Mouse (Mus musculus): ENCODE data around the gene Rnase1. TPM values are rescaled to one million over a fixed set of nuclear protein-coding genes. Genes with fewer than 3 reads are reported as not detected.

The Rnase1 gene
- total and polyA plus RNA-seq, 2 experiments = 0.09 to 28.5 TPM

DNA sequence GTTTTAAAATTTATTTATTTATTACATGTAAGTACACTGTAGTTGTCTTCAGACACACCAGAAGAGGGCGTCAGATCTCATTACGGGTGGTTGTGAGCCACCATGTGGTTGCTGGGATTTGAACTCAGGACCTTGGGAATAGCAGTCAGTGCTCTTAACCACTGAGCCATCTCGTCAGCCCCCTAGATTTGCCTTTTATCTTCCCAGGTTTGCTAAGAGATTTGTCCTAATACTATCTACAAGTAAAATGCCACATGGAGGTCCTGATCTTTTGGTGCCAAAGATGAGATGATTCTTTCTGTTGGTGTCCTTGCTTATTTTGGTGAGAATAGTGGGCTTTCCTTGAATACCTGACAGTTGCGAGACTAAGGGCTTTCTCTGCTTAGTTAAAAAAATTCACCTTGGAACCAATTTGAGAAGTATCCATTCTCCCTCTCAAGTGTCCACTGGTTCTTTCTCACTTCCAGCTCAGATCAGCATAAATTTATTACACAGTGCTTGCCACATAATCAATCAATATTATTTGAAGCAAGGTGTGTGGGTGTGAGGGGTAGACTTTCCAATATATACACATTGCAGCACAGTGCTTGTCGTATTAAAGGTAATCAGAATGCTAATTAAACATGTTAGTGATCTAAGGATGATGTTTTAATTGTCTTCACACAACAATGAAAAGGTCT is 9.6 kb upstream of the Rnase1 start:
- Histone ChIP-seq H3K9ac (ENCODE audit: low read depth, low read length) (no peak overlapping the region), H3K4me1 (ENCODE audit: control insufficient read depth, insufficient read depth, low read length) (no peaks in the 10 kb centered on the region), H3K79me2 (ENCODE audit: control insufficient read depth, insufficient read depth, low read length) (no peaks in the 10 kb centered on the region), H3K27me3 (ENCODE audit: control insufficient read depth, insufficient read depth, low read length) (no peaks in the 10 kb centered on the region), H3K27ac (replicated peaks; ENCODE audit: insufficient read depth, low read depth, low read length) (no peak overlapping the region), H3K36me3 (ENCODE audit: control insufficient read depth, insufficient read depth, low read length) (no peaks in the 10 kb centered on the region), H3K4me3 (ENCODE audit: insufficient read depth, low read depth, low read length) (no peak overlapping the region)
- DNase-seq (ENCODE audit: extremely low read depth, low read depth, low spot score) = no peak
- TF ChIP-seq POLR2A (IDR thresholded peaks at IDR 0.05; ENCODE audit: extremely low read depth, insufficient read depth, low read length) = no peak
- TF ChIP-seq CTCF (IDR thresholded peaks at IDR 0.05; ENCODE audit: low read depth, low read length) = no peak
- WGBS = 81% methylated on average over 5 of the region's 5 CpGs

DNA sequence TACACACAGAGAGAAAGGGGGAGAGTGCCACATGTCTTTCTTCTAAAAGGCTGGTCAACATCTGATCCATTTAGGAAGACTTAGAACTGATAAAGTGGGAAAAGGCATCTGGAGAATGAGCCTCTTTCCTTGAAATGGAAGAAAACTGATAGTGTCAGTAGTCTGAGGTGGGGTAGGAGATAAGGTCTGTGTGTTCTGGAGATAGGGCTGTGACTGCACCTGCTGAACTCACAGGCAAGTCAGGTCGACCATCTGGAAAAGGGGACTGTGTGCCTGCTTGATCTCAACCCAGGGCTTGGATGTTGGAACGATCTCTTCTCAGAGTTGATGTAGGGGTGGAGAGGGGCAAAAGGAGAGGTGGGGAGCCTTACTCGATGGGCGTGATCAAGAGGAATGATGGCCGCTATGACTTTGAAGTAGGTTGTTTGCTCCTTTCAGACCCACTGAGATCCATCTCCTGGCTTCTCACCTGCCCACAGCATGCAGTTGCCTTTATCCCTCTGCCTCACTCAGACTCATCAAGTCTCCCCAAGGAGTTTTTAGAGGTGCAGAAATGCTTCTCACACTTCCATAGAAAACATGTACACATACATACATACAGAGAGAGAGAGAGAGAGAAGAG is 5.8 kb upstream of the Rnase1 start:
- TF ChIP-seq CTCF (IDR thresholded peaks at IDR 0.05; ENCODE audit: low read depth, low read length) (no peak), POLR2A (IDR thresholded peaks at IDR 0.05; ENCODE audit: extremely low read depth, insufficient read depth, low read length) (no peak)
- no peak for DNase-seq (ENCODE audit: extremely low read depth, low read depth, low spot score)
- Histone ChIP-seq H3K9ac (ENCODE audit: low read depth, low read length) (no peak overlapping the region), H3K36me3 (ENCODE audit: control insufficient read depth, insufficient read depth, low read length) (no peaks in the 10 kb centered on the region), H3K4me3 (ENCODE audit: insufficient read depth, low read depth, low read length) (no peak overlapping the region), H3K27me3 (ENCODE audit: control insufficient read depth, insufficient read depth, low read length) (no peaks in the 10 kb centered on the region), H3K4me1 (ENCODE audit: control insufficient read depth, insufficient read depth, low read length) (no peaks in the 10 kb centered on the region), H3K27ac (replicated peaks; ENCODE audit: insufficient read depth, low read depth, low read length) (no peak overlapping the region), H3K79me2 (ENCODE audit: control insufficient read depth, insufficient read depth, low read length) (no peaks in the 10 kb centered on the region)
- 18% methylated on average over 5 of the region's 5 CpGs for WGBS

DNA sequence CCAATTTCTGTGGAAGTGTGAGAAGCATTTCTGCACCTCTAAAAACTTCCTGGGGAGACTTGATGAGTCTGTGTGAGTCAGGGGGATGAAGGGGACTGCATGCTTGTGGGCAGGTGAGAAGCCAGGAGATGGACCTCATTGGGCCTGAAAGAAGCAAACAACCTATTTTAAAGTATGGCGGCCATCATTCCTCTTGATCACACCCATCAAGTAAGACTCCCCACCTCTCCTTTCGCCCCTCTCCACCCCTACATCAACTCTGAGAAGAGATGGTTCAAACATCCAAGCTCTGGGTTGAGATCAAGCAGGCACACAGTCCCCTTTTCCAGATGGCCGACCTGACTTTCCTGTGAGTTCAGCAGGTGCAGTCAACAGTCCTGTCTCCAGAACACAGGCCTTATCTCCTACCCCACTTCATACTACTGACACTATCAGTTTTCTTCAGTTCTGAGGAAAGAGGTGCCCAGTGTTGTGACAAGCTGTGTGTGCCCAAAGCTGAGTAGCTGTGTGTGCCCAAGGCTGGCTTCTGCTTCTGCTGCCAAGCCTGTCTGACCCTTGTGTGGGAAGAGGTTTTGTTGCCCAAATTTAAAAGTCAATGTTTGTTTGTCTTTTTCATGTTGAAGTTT is 3.7 kb upstream of the Rnase1 start:
- DNase-seq (ENCODE audit: extremely low read depth, low read depth, low spot score) = no peak

DNA sequence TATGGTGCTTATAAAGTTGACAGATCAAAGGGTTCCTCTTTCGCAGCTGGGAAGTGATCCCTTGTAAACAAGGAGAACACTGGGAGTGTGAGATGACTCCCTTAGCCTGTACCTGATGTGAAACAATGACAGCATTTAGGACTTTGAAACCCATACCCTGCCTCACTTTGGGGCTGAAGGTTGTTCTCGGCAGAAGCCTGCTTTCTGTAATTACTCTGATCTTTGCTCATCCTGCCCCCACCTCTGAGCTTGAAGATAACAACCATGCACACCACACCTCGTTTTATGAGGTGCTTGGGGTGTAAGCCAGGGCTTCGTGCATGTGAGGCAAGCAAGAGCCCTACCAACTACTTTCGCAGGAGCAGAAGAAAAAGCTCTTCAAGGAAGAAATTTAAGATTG is 2.6 kb upstream of the Rnase1 start:
- WGBS = 59% methylated on average over 5 of the region's 5 CpGs

More for the DNA sequence above, 3.7 kb upstream of the Rnase1 start:
- no peak overlapping the region for H3K27ac ChIP-seq (replicated peaks; ENCODE audit: insufficient read depth, low read depth, low read length)
- WGBS = 82% methylated on average over 3 of the region's 3 CpGs
- no peaks in the 10 kb centered on the region for H3K27me3 ChIP-seq (ENCODE audit: control insufficient read depth, insufficient read depth, low read length)
- no peak overlapping the region for H3K9ac ChIP-seq (ENCODE audit: low read depth, low read length)
- no peaks in the 10 kb centered on the region for H3K4me1 ChIP-seq (ENCODE audit: control insufficient read depth, insufficient read depth, low read length)
- no peaks in the 10 kb centered on the region for H3K36me3 ChIP-seq (ENCODE audit: control insufficient read depth, insufficient read depth, low read length)
- H3K79me2 ChIP-seq (ENCODE audit: control insufficient read depth, insufficient read depth, low read length) = no peaks in the 10 kb centered on the region
- TF ChIP-seq CTCF (IDR thresholded peaks at IDR 0.05; ENCODE audit: low read depth, low read length) = no peak
- no peak for TF ChIP-seq POLR2A (IDR thresholded peaks at IDR 0.05; ENCODE audit: extremely low read depth, insufficient read depth, low read length)
- no peak overlapping the region for H3K4me3 ChIP-seq (ENCODE audit: insufficient read depth, low read depth, low read length)

DNA sequence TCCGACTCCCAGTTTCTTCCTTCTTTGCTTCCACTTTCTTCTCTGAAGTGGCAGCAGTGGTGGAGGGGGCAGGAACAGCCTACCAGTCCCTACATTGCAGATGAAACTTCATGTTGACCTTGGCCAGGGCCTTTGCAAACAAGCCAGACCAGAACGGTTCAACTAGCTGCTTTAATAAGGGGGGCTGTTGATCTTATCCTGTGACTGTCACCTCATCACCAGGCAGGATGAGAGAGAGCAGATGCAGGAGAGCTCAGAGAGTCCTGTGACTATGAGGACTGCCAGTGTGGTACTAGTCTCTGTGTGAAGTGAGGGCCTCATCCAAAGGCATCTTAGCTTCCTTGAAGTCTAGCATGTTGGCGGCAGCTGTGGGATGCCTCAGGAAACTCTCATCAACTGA is 1.4 kb upstream of the Rnase1 start:
- H3K4me1 ChIP-seq (ENCODE audit: control insufficient read depth, insufficient read depth, low read length) = no peaks in the 10 kb centered on the region
- no peak overlapping the region for H3K27ac ChIP-seq (replicated peaks; ENCODE audit: insufficient read depth, low read depth, low read length)
- no peak overlapping the region for H3K9ac ChIP-seq (ENCODE audit: low read depth, low read length)
- H3K27me3 ChIP-seq (ENCODE audit: control insufficient read depth, insufficient read depth, low read length) = no peaks in the 10 kb centered on the region
- TF ChIP-seq POLR2A (IDR thresholded peaks at IDR 0.05; ENCODE audit: extremely low read depth, insufficient read depth, low read length) = no peak
- no peak for TF ChIP-seq CTCF (IDR thresholded peaks at IDR 0.05; ENCODE audit: low read depth, low read length)
- no peak for DNase-seq (ENCODE audit: extremely low read depth, low read depth, low spot score)
- no peak overlapping the region for H3K4me3 ChIP-seq (ENCODE audit: insufficient read depth, low read depth, low read length)
- no peaks in the 10 kb centered on the region for H3K79me2 ChIP-seq (ENCODE audit: control insufficient read depth, insufficient read depth, low read length)
- 61% methylated on average over 3 of the region's 3 CpGs for WGBS
- no peaks in the 10 kb centered on the region for H3K36me3 ChIP-seq (ENCODE audit: control insufficient read depth, insufficient read depth, low read length)

More for the DNA sequence above, 2.6 kb upstream of the Rnase1 start:
- DNase-seq (ENCODE audit: extremely low read depth, low read depth, low spot score) = no peak
- TF ChIP-seq CTCF (IDR thresholded peaks at IDR 0.05; ENCODE audit: low read depth, low read length) (no peak), POLR2A (IDR thresholded peaks at IDR 0.05; ENCODE audit: extremely low read depth, insufficient read depth, low read length) (no peak)
- Histone ChIP-seq H3K4me3 (ENCODE audit: insufficient read depth, low read depth, low read length) (no peak overlapping the region), H3K9ac (ENCODE audit: low read depth, low read length) (no peak overlapping the region), H3K36me3 (ENCODE audit: control insufficient read depth, insufficient read depth, low read length) (no peaks in the 10 kb centered on the region), H3K4me1 (ENCODE audit: control insufficient read depth, insufficient read depth, low read length) (no peaks in the 10 kb centered on the region), H3K27me3 (ENCODE audit: control insufficient read depth, insufficient read depth, low read length) (no peaks in the 10 kb centered on the region), H3K27ac (replicated peaks; ENCODE audit: insufficient read depth, low read depth, low read length) (no peak overlapping the region), H3K79me2 (ENCODE audit: control insufficient read depth, insufficient read depth, low read length) (no peaks in the 10 kb centered on the region)

DNA sequence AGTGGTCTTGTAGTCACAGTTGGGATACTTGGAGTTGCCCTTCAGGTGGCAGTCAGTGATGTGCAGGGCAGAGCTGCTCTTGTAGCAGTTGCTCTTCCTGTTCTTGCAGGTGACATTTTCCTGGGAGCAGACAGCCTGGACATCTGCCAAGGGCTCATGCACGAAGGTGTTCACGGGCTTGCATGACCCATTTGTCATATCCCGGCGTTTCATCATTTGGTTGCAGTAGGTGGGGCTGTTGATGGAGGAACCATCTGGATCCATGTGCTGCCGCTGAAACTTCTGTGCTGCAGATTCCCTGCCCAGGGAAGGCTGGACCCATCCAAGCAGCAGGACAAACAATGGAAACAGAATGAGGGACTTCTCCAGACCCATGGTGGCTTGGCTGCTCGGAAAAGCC is 1.1 kb downstream of the Rnase1 start:
- no peak overlapping the region for H3K27ac ChIP-seq (replicated peaks; ENCODE audit: insufficient read depth, low read depth, low read length)
- no peak for TF ChIP-seq CTCF (IDR thresholded peaks at IDR 0.05; ENCODE audit: low read depth, low read length)
- TF ChIP-seq POLR2A (IDR thresholded peaks at IDR 0.05; ENCODE audit: extremely low read depth, insufficient read depth, low read length) = no peak
- no peaks in the 10 kb centered on the region for H3K79me2 ChIP-seq (ENCODE audit: control insufficient read depth, insufficient read depth, low read length)
- H3K36me3 ChIP-seq (ENCODE audit: control insufficient read depth, insufficient read depth, low read length) = no peaks in the 10 kb centered on the region
- H3K9ac ChIP-seq (ENCODE audit: low read depth, low read length) = no peak overlapping the region
- 83% methylated on average over 6 of the region's 6 CpGs for WGBS
- H3K4me1 ChIP-seq (ENCODE audit: control insufficient read depth, insufficient read depth, low read length) = no peaks in the 10 kb centered on the region
- no peaks in the 10 kb centered on the region for H3K27me3 ChIP-seq (ENCODE audit: control insufficient read depth, insufficient read depth, low read length)
- no peak for DNase-seq (ENCODE audit: extremely low read depth, low read depth, low spot score)
- H3K4me3 ChIP-seq (ENCODE audit: insufficient read depth, low read depth, low read length) = no peak overlapping the region

Measured in liver, adult 2 months (tissue).